Mouse (Mus musculus): ENCODE results near the gene Tmem203.

DNA sequence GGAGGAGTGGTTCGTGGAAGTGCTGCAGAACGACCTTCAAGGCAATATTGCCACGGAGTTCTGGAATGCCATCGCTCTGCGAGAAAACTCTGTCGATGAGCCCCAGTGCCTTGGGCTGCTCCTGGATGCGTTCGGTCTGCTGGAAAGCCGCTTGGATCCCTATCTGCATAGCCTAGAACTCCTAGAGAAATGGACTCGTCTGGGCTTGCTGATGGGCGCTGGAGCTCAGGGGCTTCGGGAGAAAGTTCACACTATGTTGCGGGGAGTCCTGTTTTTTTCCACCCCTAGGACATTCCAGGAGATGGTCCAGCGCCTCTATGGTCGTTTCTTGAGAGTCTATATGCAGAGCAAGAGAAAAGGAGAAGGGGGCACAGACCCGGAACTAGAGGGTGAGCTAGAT is 17.8 kb downstream of the Tmem203 start:
- no peak for TF ChIP-seq GATA1 (IDR thresholded peaks at IDR 0.05; ENCODE audit: borderline replicate concordance, low read length)
- no peak for TF ChIP-seq FLI1 (IDR thresholded peaks at IDR 0.05; ENCODE audit: low read length)
